Mouse (Mus musculus): ENCODE measurements around the gene Slc44a4. TPM values are rescaled to one million over a fixed set of nuclear protein-coding genes. Genes with fewer than 3 reads are reported as not detected.
"Not testable (repeated sequence)": the region's sequence is repeated elsewhere in the genome, so short reads cannot be mapped to it uniquely, and the experiment has no call there.

Slc44a4 gene
- polyA plus RNA-seq, 1 experiment from 2014 or later = not detected

- H3K4me1 ChIP-seq (replicated peaks) = peaks cover 15% of the 10 kb centered on the region
- H3K4me2 ChIP-seq = peak overlapping the region; percentile 99
- H3K4me3 ChIP-seq = peak overlapping the region; percentile 83
- no peak for ATAC-seq (ENCODE audit: low FRiP score)
- 0 out of 2 replicates have a peak, but pooled peaks cover 3% of the 10 kb centered on the region for H3K27me3 ChIP-seq
- no peak overlapping the region for H3K27ac ChIP-seq
- 88% methylated on average over 8 of the region's 8 CpGs for WGBS
- peaks cover 31% of the 10 kb centered on the region for H3K36me3 ChIP-seq
- H3K9ac ChIP-seq = peak overlapping the region; percentile 94
- no peaks in the 10 kb centered on the region for H3K9me3 ChIP-seq
Measured at GRCm38 (mm10) chr17:34932287-34932686, 18.0 kb downstream of the Slc44a4 start.

GRCm38 (mm10) chr17:34934031-34934430 lies 19.8 kb downstream of the Slc44a4 start:
- Histone ChIP-seq H3K36me3 (peaks cover 31% of the 10 kb centered on the region), H3K27me3 (0 out of 2 replicates have a peak, but pooled peaks cover 3% of the 10 kb centered on the region), H3K4me1 (replicated peaks) (peaks cover 15% of the 10 kb centered on the region), H3K9ac (peak overlapping the region; percentile 31; the same call in 1 of the 2 replicates), H3K4me3 (no peak overlapping the region), H3K9me3 (no peaks in the 10 kb centered on the region), H3K4me2 (no peak overlapping the region), H3K27ac (no peak overlapping the region)
- 69% methylated on average over 22 of the region's 24 CpGs for WGBS
- no peak for ATAC-seq (ENCODE audit: low FRiP score)

- 51% methylated on average over 8 of the region's 8 CpGs for WGBS
Measured at GRCm38 (mm10) chr17:34934830-34935229, 20.6 kb downstream of the Slc44a4 start.

GRCm38 (mm10) chr17:34937960-34938505 lies 23.8 kb downstream of the Slc44a4 start:
- 86% methylated on average over 6 of the region's 6 CpGs for WGBS
- Histone ChIP-seq H3K4me3 (no peak overlapping the region), H3K9ac (no peak overlapping the region), H3K9me3 (no peaks in the 10 kb centered on the region), H3K4me1 (replicated peaks) (peaks cover 6% of the 10 kb centered on the region), H3K4me2 (no peak overlapping the region), H3K27me3 (0 out of 2 replicates have a peak, but pooled peaks cover under 1% of the 10 kb centered on the region), H3K27ac (no peak overlapping the region), H3K36me3 (peaks cover 26% of the 10 kb centered on the region)
- no peak for ATAC-seq (ENCODE audit: low FRiP score)

More at GRCm38 (mm10) chr17:34934830-34935229, 20.6 kb downstream of the Slc44a4 start:
- H3K4me2 ChIP-seq = no peak overlapping the region
- H3K9me3 ChIP-seq = no peaks in the 10 kb centered on the region
- 0 out of 2 replicates have a peak overlapping the region, but pooled peaks have one; percentile 31 for H3K9ac ChIP-seq
- no peak for ATAC-seq (ENCODE audit: low FRiP score)
- peaks cover 15% of the 10 kb centered on the region for H3K4me1 ChIP-seq (replicated peaks)
- H3K4me3 ChIP-seq = no peak overlapping the region
- H3K27ac ChIP-seq = no peak overlapping the region
- peaks cover 31% of the 10 kb centered on the region for H3K36me3 ChIP-seq
- 0 out of 2 replicates have a peak, but pooled peaks cover 3% of the 10 kb centered on the region for H3K27me3 ChIP-seq

GRCm38 (mm10) chr17:34941344-34942041 lies 27.2 kb downstream of the Slc44a4 start:
- WGBS = 9% methylated on average over 15 of the region's 15 CpGs
- H3K4me3 ChIP-seq = peak overlapping the region; percentile 21
- peak overlapping the region; percentile 43 for H3K4me2 ChIP-seq
- H3K9me3 ChIP-seq = no peaks in the 10 kb centered on the region
- H3K9ac ChIP-seq = peak overlapping the region; percentile 29; the same call in 1 of the 2 replicates
- ATAC-seq (ENCODE audit: low FRiP score) = no peak
- peaks cover 6% of the 10 kb centered on the region; the same call in 1 of the 2 replicates for H3K36me3 ChIP-seq
- no peaks in the 10 kb centered on the region for H3K27me3 ChIP-seq
- peak overlapping the region; percentile 55; the same call in 1 of the 2 replicates for H3K27ac ChIP-seq
- H3K4me1 ChIP-seq (replicated peaks) = peaks cover 6% of the 10 kb centered on the region

- Histone ChIP-seq H3K9me3 (no peaks in the 10 kb centered on the region), H3K27me3 (no peaks in the 10 kb centered on the region), H3K9ac (no peak overlapping the region; the same call in 1 of the 2 replicates), H3K4me3 (no peak overlapping the region), H3K36me3 (peaks cover 6% of the 10 kb centered on the region; the same call in 1 of the 2 replicates), H3K4me1 (replicated peaks) (peaks cover 6% of the 10 kb centered on the region), H3K27ac (no peak overlapping the region), H3K4me2 (no peak overlapping the region)
- 89% methylated on average over 4 of the region's 4 CpGs for WGBS
- no peak for ATAC-seq (ENCODE audit: low FRiP score)
Measured at GRCm38 (mm10) chr17:34943128-34943815, 29.0 kb downstream of the Slc44a4 start.

- no peak overlapping the region for H3K9ac ChIP-seq
- no peak overlapping the region for H3K4me3 ChIP-seq
- peaks cover 6% of the 10 kb centered on the region for H3K36me3 ChIP-seq
- H3K4me1 ChIP-seq (replicated peaks) = peaks cover 6% of the 10 kb centered on the region
- H3K27me3 ChIP-seq = no peaks in the 10 kb centered on the region
- no peak overlapping the region for H3K4me2 ChIP-seq
- ATAC-seq (ENCODE audit: low FRiP score) = no peak
- H3K27ac ChIP-seq = no peak overlapping the region
- no peaks in the 10 kb centered on the region for H3K9me3 ChIP-seq
Measured at GRCm38 (mm10) chr17:34944362-34944761, 30.1 kb downstream of the Slc44a4 start.

GRCm38 (mm10) chr17:34946486-34947140 lies 32.3 kb downstream of the Slc44a4 start:
- Histone ChIP-seq H3K9me3 (no peaks in the 10 kb centered on the region), H3K4me2 (no peak overlapping the region), H3K4me3 (no peak overlapping the region), H3K36me3 (peaks cover 23% of the 10 kb centered on the region), H3K9ac (no peak overlapping the region), H3K4me1 (replicated peaks) (peaks cover 19% of the 10 kb centered on the region), H3K27ac (no peak overlapping the region), H3K27me3 (no peaks in the 10 kb centered on the region)
- WGBS = 89% methylated on average over 5 of the region's 5 CpGs
- no peak for ATAC-seq (ENCODE audit: low FRiP score)

GRCm38 (mm10) chr17:34947606-34948005 lies 33.3 kb downstream of the Slc44a4 start:
- no peak overlapping the region for H3K9ac ChIP-seq
- no peak for ATAC-seq (ENCODE audit: low FRiP score)
- H3K36me3 ChIP-seq = peaks cover 23% of the 10 kb centered on the region
- no peak overlapping the region for H3K27ac ChIP-seq
- no peaks in the 10 kb centered on the region for H3K9me3 ChIP-seq
- 28% methylated on average over 8 of the region's 8 CpGs for WGBS
- peaks cover 16% of the 10 kb centered on the region for H3K4me1 ChIP-seq (replicated peaks)
- no peak overlapping the region for H3K4me3 ChIP-seq
- no peak overlapping the region for H3K4me2 ChIP-seq
- no peaks in the 10 kb centered on the region for H3K27me3 ChIP-seq

GRCm38 (mm10) chr17:34948721-34949552 lies 34.7 kb downstream of the Slc44a4 start:
- H3K4me3 ChIP-seq; H3K9me3 ChIP-seq; ATAC-seq (ENCODE audit: low FRiP score); H3K27me3 ChIP-seq; H3K9ac ChIP-seq; H3K4me2 ChIP-seq; H3K27ac ChIP-seq: not testable (repeated sequence)
- WGBS = 64% methylated on average over 9 of the region's 9 CpGs
- Histone ChIP-seq H3K4me1 (replicated peaks) (peaks cover 16% of the 10 kb centered on the region), H3K36me3 (peaks cover 23% of the 10 kb centered on the region)

GRCm38 (mm10) chr17:34949553-34949969 lies 35.3 kb downstream of the Slc44a4 start:
- Histone ChIP-seq H3K9ac (no peak overlapping the region; the same call in 1 of the 2 replicates), H3K27ac (0 out of 2 replicates have a peak overlapping the region, but pooled peaks have one; percentile 92), H3K4me2 (no peak overlapping the region), H3K9me3 (no peaks in the 10 kb centered on the region), H3K4me1 (replicated peaks) (peaks cover 16% of the 10 kb centered on the region), H3K4me3 (peak overlapping the region; percentile 80; the same call in 1 of the 2 replicates), H3K27me3 (peaks cover 1% of the 10 kb centered on the region; the same call in 1 of the 2 replicates), H3K36me3 (peaks cover 23% of the 10 kb centered on the region)
- ATAC-seq (ENCODE audit: low FRiP score) = no peak
- 36% methylated on average over 4 of the region's 4 CpGs for WGBS

All from hindbrain, embryonic 13.5 days (tissue).